Mouse (Mus musculus) ES-E14 (cell line): ENCODE data around the gene Ptprt. TPM values are rescaled to one million over a fixed set of nuclear protein-coding genes. Genes with fewer than 3 reads are reported as not detected.
A peak's percentile ranks its signal among the peaks of the same experiment; 100 is the strongest.

Experiments used
- DNase-seq: peaks from one replicate; pipeline ENCODE4 v3.0.0-alpha.2; 2013; ENCODE audit warnings: low read depth, low spot score
- H3K27ac ChIP-seq: 2 replicates; pipeline ENCODE4 v1.5.1; 2012; ENCODE audit warnings: low read depth, mild to moderate bottlenecking, low read length, moderate library complexity, mixed read lengths; ENCODE audit not compliant: poor library complexity, insufficient read depth, severe bottlenecking
- H3K36me3 ChIP-seq: 2 replicates; pipeline ENCODE4 v1.6.1; 2012; ENCODE audit warnings: mild to moderate bottlenecking, low read length, moderate library complexity, mixed read lengths; ENCODE audit not compliant: control insufficient read depth, poor library complexity, insufficient read depth, severe bottlenecking
- H3K4me1 ChIP-seq, 2 experiments: fragments of 150-350 bp in 1 of 2; sonication (generic) in 1 of 2; 2 replicates each; pipeline ENCODE4 v1.6.1; 2012; ENCODE audit warnings: low read length in 2 of 2, mild to moderate bottlenecking in 1 of 2, mixed read lengths in 1 of 2; ENCODE audit not compliant: control insufficient read depth in 2 of 2, insufficient read depth in 2 of 2, poor library complexity in 1 of 2
- H3K4me3 ChIP-seq, 2 experiments: fragments of 150-350 bp in 1 of 2; sonication (generic) in 1 of 2; 2 replicates each; pipeline ENCODE4 v1.5.1; 2012; ENCODE audit warnings: low read length in 2 of 2, low read depth in 1 of 2, mild to moderate bottlenecking in 1 of 2, mixed read lengths in 1 of 2; ENCODE audit not compliant: insufficient read depth in 1 of 2, poor library complexity in 1 of 2, severe bottlenecking in 1 of 2
- H3K9ac ChIP-seq: 2 replicates; pipeline ENCODE4 v1.6.1; 2012; ENCODE audit warnings: low read depth, mild to moderate bottlenecking, low read length, mixed read lengths; ENCODE audit not compliant: poor library complexity, insufficient read depth, severe bottlenecking
- H3K9me3 ChIP-seq: fragments of 150-350 bp; sonication (generic); 2 replicates; pipeline ENCODE4 v1.6.1; 2012; ENCODE audit warnings: low read depth, mild to moderate bottlenecking, low read length; ENCODE audit not compliant: control insufficient read depth, insufficient read depth
- CHD2 ChIP-seq: IDR thresholded peaks from 2 replicates; pipeline ENCODE4 v1.6.1; 2014; ENCODE audit warnings: mild to moderate bottlenecking, low read depth, low read length, inconsistent platforms
- HCFC1 ChIP-seq: IDR thresholded peaks from 2 replicates; pipeline ENCODE4 v1.6.1; 2012; ENCODE audit warnings: low read length, inconsistent platforms, borderline replicate concordance; ENCODE audit not compliant: insufficient read depth
- MAFK ChIP-seq: IDR thresholded peaks from 2 replicates; pipeline ENCODE4 v1.6.1; 2014; ENCODE audit warnings: mild to moderate bottlenecking, low read depth, low read length, inconsistent platforms; ENCODE audit not compliant: insufficient read depth
- ZC3H11A ChIP-seq: IDR thresholded peaks from 2 replicates; pipeline ENCODE4 v1.6.1; 2012; ENCODE audit warnings: low read depth, mild to moderate bottlenecking, inconsistent platforms, low read length, borderline replicate concordance
- ZNF384 ChIP-seq: IDR thresholded peaks from 2 replicates; pipeline ENCODE4 v1.6.1; 2012; ENCODE audit warnings: low read depth, low read length, inconsistent platforms
- in situ Hi-C, 2 experiments: fragments of 600-800 bp; cut with MboI; formaldehyde crosslinking; loops; one replicate each; pipeline ENCODE4 v1.15.1; 2025; ENCODE audit warnings: low sequenced_read_pairs in 2 of 2, inconsistent platforms in 1 of 2; ENCODE audit not compliant: unreplicated experiment in 2 of 2
- total RNA-seq: library from RNA; depleted of rRNA; stranded (reverse); fragments of 300-350 nt; gene quantifications from 2 replicates; pipeline ENCODE4 v1.2.3, GENCODE M21; 2012

Ptprt gene
- total RNA-seq, 1 experiment: 0.40 TPM

GRCm38 (mm10) chr2:162484036-162484435 lies 176.9 kb downstream of the Ptprt start:
- H3K9me3 ChIP-seq: no peaks in the 10 kb centered on the region
- H3K36me3 ChIP-seq: no peaks in the 10 kb centered on the region
- H3K9ac ChIP-seq: no peak overlapping the region
- H3K4me3 ChIP-seq: no peak overlapping the region
- H3K27ac ChIP-seq: no peak overlapping the region
- TF ChIP-seq ZNF384 (no peak), HCFC1 (no peak), ZC3H11A (no peak), CHD2 (no peak), MAFK (no peak)
- DNase-seq: no peak
- H3K4me1 ChIP-seq: no peaks in the 10 kb centered on the region
- in situ Hi-C loops: no loop called here

DNA sequence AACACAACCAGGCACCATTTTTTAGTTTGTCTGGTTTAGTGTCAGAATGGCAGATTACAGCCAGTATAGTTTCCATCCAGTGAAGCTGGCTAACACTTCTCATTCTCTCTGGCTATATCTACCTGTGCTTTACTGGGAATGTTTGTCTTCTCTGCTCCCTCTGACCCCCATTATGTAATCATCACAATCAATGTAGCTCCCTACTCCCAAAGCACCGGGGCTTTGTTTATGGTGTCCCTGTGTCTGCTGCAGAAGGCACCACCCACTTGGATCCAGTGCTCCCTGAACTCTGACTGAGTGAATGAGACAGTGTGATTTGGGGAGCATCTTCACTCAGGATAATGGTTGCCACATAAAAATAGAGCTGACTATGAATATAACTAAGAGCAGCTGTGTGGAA lies 217.8 kb downstream of the Ptprt start:
- TF ChIP-seq ZC3H11A: no peak
- TF ChIP-seq CHD2: no peak
- no peak for TF ChIP-seq MAFK
- TF ChIP-seq HCFC1: no peak
- TF ChIP-seq ZNF384: no peak
- Histone ChIP-seq H3K9me3 (no peaks in the 10 kb centered on the region), H3K9ac (no peak overlapping the region), H3K27ac (no peak overlapping the region), H3K4me1 (no peaks in the 10 kb centered on the region), H3K36me3 (no peaks in the 10 kb centered on the region), H3K4me3 (no peak overlapping the region)
- no peak for DNase-seq
- in situ Hi-C loops: no loop called here

DNA sequence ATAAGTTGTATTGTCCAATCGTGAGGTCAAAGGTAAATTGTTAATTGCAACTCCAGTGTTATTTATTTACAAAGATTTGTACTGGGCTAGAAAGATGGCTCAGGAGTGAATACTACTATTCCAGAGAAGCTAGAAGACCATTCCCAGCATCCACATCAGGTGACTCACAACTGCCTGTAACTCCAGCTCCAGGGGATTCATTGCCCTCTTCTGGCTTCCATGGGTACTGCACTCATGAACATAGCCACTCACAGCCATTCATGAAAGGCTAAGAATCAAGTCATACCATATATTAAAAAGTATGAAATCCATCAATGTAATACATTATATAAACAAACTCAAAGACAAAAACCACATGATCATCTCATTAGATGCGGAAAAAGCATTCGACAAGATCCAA lies 224.3 kb downstream of the Ptprt start:
- TF ChIP-seq CHD2: no peak
- TF ChIP-seq ZC3H11A: peak; percentile 45; the same call in 1 of the 2 replicates
- no peaks in the 10 kb centered on the region for H3K4me1 ChIP-seq
- no peaks in the 10 kb centered on the region for H3K36me3 ChIP-seq
- DNase-seq: peak; percentile 43
- no peak overlapping the region for H3K27ac ChIP-seq
- H3K9ac ChIP-seq: no peak overlapping the region
- H3K4me3 ChIP-seq: no peak overlapping the region
- no peaks in the 10 kb centered on the region for H3K9me3 ChIP-seq
- in situ Hi-C loops: no loop called here

DNA sequence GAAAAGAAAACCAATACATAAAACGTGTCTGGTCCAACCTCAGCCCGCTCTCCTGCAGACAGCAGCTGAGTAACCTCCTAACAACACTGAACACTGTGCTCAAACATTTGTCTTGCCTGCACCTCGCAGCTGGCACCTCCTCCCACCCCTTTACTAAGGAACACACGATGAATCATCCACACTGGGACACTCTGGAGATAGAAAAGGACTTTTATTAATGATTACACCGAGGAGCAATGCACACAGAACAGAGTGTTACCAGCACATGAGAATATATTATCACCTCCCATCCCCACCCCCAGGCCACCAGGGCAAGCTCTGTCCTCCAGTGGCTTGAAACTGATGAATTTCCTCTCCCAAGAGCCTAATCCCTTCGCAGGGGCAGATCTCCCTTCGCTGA lies 230.8 kb downstream of the Ptprt start:
- DNase-seq: no peak
- Histone ChIP-seq H3K4me1 (no peaks in the 10 kb centered on the region), H3K4me3 (no peak overlapping the region), H3K36me3 (no peaks in the 10 kb centered on the region), H3K9me3 (no peaks in the 10 kb centered on the region), H3K9ac (no peak overlapping the region), H3K27ac (no peak overlapping the region)
- TF ChIP-seq MAFK (no peak), ZC3H11A (no peak), ZNF384 (no peak), HCFC1 (no peak), CHD2 (no peak)
- in situ Hi-C loops: no loop called here

DNA sequence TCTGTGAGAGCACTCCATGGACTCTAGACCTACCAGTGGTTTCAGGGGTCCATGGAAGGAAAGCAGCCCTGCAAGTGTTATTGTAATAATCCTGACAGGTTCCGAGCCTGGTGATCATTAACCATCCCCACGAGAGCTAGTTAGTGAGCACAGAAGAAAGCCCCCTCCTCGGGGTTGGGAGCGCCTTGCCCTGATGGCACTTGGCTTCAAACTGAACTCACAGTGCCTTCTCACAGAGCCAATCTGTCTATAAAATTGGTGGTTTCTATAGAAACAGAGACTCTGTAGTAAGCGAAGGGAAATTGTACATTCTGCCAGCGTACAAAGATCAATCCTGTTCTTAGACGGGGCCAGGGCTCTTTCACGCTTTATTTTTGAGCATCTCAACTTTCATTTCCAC lies 234.8 kb downstream of the Ptprt start:
- no peak for DNase-seq
- in situ Hi-C loops: no loop called here
- H3K4me1 ChIP-seq: no peaks in the 10 kb centered on the region
- no peak overlapping the region for H3K27ac ChIP-seq
- no peaks in the 10 kb centered on the region for H3K9me3 ChIP-seq
- no peak overlapping the region for H3K9ac ChIP-seq
- H3K4me3 ChIP-seq: no peak overlapping the region
- H3K36me3 ChIP-seq: no peaks in the 10 kb centered on the region
- TF ChIP-seq ZC3H11A (no peak), MAFK (no peak), HCFC1 (no peak), CHD2 (no peak), ZNF384 (no peak)
